Mouse (Mus musculus) subcutaneous adipose tissue, adult 2 months (tissue): ENCODE data around the gene Olfr777. TPM values are rescaled to one million over a fixed set of nuclear protein-coding genes. Genes with fewer than 3 reads are reported as not detected.

Experiments used
- polyA plus RNA-seq: library from polyadenylated mRNA; depleted of rRNA; stranded (reverse); fragments of >200 nt; gene quantifications from 2 replicates; pipeline ENCODE4 v1.2.3, GENCODE M21; 2012; ENCODE audit warnings: low replicate concordance; rRNA removed

Olfr777 gene
- not detected in 2 replicates for polyA plus RNA-seq

DNA sequence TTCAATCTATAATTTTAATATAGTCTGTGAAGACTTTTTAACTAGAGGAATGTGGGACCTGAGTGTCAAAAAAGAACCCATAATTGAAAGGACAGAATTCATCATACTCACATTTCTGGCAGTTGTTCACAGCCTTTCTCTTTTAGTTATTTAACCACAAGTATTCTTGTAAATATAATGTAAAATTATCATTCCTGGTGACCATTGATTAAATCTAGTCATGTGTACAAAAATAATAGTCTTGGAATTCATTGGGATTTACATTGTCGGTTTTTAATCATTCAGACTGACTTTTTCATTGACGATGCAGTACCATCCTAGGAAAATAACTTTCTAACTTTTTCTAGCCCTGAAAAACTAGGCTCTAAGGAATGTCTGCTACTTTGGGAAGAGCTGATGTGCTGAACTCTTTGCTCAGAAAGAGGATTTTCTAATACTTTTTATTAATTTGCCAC, at the start of gene Olfr777:
Olfr777 (minus strand) TSS at position 405 of the 455 bp plus-strand sequence.

DNA sequence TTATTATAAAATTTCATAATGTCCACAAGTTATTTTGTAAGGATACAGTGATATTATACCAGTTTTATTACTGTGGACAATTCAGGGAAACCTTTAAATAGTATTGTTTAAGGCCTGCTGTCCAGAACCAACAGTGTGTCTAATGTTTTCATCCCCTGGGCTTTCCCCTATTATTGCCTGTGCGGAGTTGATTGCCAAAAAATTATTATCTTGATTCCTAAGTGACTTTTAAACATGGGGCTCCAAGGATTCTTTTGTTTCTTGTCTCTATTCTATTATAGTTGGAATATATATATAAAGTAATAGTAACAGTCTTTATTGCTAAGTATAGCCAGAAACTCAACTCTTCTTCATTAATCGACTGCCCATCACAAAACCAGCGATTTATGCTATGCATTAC, 46.5 kb upstream of the Olfr777 start, which contains the start of gene Olfr780:
Olfr780 (plus strand) TSS at position 301 of the 400 bp plus-strand sequence.

DNA sequence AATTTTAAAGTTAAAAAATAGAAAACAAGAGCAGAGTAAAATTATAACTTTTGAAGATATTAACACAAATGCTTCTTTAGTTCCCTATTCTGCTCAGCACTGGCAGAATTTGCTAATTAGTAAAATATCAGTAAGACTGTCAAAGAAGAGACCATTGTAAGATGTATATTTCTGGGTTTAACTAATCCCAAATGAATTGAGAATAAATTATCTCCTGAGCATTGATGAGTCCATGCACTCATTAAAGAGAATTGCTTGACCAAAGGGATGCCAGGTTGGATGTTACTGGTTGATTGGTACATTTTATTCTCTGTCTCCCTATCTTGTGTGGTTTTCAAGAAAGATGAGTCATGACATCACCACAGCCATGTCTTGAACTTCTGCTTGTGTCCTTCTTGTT, 12.5 kb downstream of the Olfr777 start, which contains the start of gene Olfr776:
Olfr776 (plus strand) TSS at position 301 of the 400 bp plus-strand sequence.

GRCm38 (mm10) chr10:129248112-129248511, 23.2 kb downstream of the Olfr777 start, which contains the start of gene Olfr775:
Gene Olfr775 (plus strand): TSS chr10:129248412.

DNA sequence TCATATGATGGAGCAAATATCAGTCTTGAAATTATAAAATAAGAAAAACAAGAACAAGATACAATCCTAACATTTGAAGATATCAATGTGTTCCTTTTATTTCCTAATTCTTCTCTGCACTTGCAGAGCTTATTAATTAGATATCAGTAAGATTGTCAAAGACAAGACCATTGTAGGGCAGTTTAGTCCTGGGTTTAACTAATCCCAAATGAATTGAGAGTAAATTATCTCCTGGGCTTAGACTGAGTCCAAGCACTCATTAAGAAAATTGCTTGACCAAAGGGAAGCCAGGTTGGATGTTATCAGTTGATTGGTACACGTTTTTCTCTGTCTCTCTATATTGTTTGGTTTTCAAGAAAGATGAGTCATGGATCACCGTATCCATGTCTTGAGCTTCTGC, 35.4 kb downstream of the Olfr777 start, which contains the start of gene Olfr774:
Olfr774 (plus strand) TSS at position 301 of the 400 bp plus-strand sequence.

Other genes with a start within 250 kb of the Olfr777 start
- not detected in 2 replicates for gene Olfr764-ps1, start 231.6 kb downstream of the Olfr777 start, polyA plus RNA-seq
- gene Olfr765, start 221.5 kb downstream of the Olfr777 start, polyA plus RNA-seq, result not detected in 2 replicates
- not detected in 2 replicates for gene Olfr766-ps1, start 202.5 kb downstream of the Olfr777 start, polyA plus RNA-seq
- not detected in 2 replicates for gene Olfr767, start 188.6 kb downstream of the Olfr777 start, polyA plus RNA-seq
- gene Olfr768, start 172.1 kb downstream of the Olfr777 start, polyA plus RNA-seq, result not detected in 2 replicates
- gene Olfr769, start 153.6 kb downstream of the Olfr777 start, polyA plus RNA-seq, result not detected in 2 replicates
- gene Olfr770, start 132.5 kb downstream of the Olfr777 start, polyA plus RNA-seq, result not detected in 2 replicates
- not detected in 2 replicates for gene Olfr771, start 106.7 kb downstream of the Olfr777 start, polyA plus RNA-seq
- gene Olfr772, start 93.6 kb downstream of the Olfr777 start, polyA plus RNA-seq, result not detected in 2 replicates
- not detected in 2 replicates for gene Olfr773, start 84.1 kb downstream of the Olfr777 start, polyA plus RNA-seq
- gene Olfr774, start 35.3 kb downstream of the Olfr777 start, polyA plus RNA-seq, result not detected in 2 replicates
- gene Olfr775, start 23.1 kb downstream of the Olfr777 start, polyA plus RNA-seq, result not detected in 2 replicates
- not detected in 2 replicates for gene Olfr776, start 12.4 kb downstream of the Olfr777 start, polyA plus RNA-seq
- gene Olfr780, start 46.6 kb upstream of the Olfr777 start, polyA plus RNA-seq, result not detected in 2 replicates
- not detected in 2 replicates for gene Olfr781, start 57.4 kb upstream of the Olfr777 start, polyA plus RNA-seq
- not detected in 2 replicates for gene Olfr782, start 77.4 kb upstream of the Olfr777 start, polyA plus RNA-seq
- 0.12 TPM in 1 of 2 replicates, not detected in the other for gene Olfr784, start 112.6 kb upstream of the Olfr777 start, polyA plus RNA-seq
- gene Olfr785, start 133.9 kb upstream of the Olfr777 start, polyA plus RNA-seq, result not detected in 2 replicates
- not detected in 2 replicates for gene Olfr786, start 155.8 kb upstream of the Olfr777 start, polyA plus RNA-seq
- gene Olfr787, start 190.4 kb upstream of the Olfr777 start, polyA plus RNA-seq, result not detected in 2 replicates
- not detected in 2 replicates for gene Olfr788, start 199.5 kb upstream of the Olfr777 start, polyA plus RNA-seq
- gene Olfr789, start 213.3 kb upstream of the Olfr777 start, polyA plus RNA-seq, result not detected in 2 replicates
- not detected in 2 replicates for gene Olfr790, start 227.0 kb upstream of the Olfr777 start, polyA plus RNA-seq